Mouse (Mus musculus) ES-E14 (cell line): Measurements from ENCODE around the gene Pde4dip. TPM values are rescaled to one million over a fixed set of nuclear protein-coding genes. Genes with fewer than 3 reads are reported as not detected.

ENCODE experiments used
- DNase-seq: peaks from one replicate; pipeline ENCODE4 v3.0.0-alpha.2; 2013; ENCODE audit warnings: low read depth, low spot score
- H3K27ac ChIP-seq: 2 replicates; pipeline ENCODE4 v1.5.1; 2012; ENCODE audit warnings: low read depth, mild to moderate bottlenecking, low read length, moderate library complexity, mixed read lengths; ENCODE audit not compliant: poor library complexity, insufficient read depth, severe bottlenecking
- H3K36me3 ChIP-seq: 2 replicates; pipeline ENCODE4 v1.6.1; 2012; ENCODE audit warnings: mild to moderate bottlenecking, low read length, moderate library complexity, mixed read lengths; ENCODE audit not compliant: control insufficient read depth, poor library complexity, insufficient read depth, severe bottlenecking
- H3K4me1 ChIP-seq, 2 experiments: fragments of 150-350 bp in 1 of 2; sonication (generic) in 1 of 2; 2 replicates each; pipeline ENCODE4 v1.6.1; 2012; ENCODE audit warnings: low read length in 2 of 2, mild to moderate bottlenecking in 1 of 2, mixed read lengths in 1 of 2; ENCODE audit not compliant: control insufficient read depth in 2 of 2, insufficient read depth in 2 of 2, poor library complexity in 1 of 2
- H3K4me3 ChIP-seq, 2 experiments: fragments of 150-350 bp in 1 of 2; sonication (generic) in 1 of 2; 2 replicates each; pipeline ENCODE4 v1.5.1; 2012; ENCODE audit warnings: low read length in 2 of 2, low read depth in 1 of 2, mild to moderate bottlenecking in 1 of 2, mixed read lengths in 1 of 2; ENCODE audit not compliant: insufficient read depth in 1 of 2, poor library complexity in 1 of 2, severe bottlenecking in 1 of 2
- H3K9ac ChIP-seq: 2 replicates; pipeline ENCODE4 v1.6.1; 2012; ENCODE audit warnings: low read depth, mild to moderate bottlenecking, low read length, mixed read lengths; ENCODE audit not compliant: poor library complexity, insufficient read depth, severe bottlenecking
- H3K9me3 ChIP-seq: fragments of 150-350 bp; sonication (generic); 2 replicates; pipeline ENCODE4 v1.6.1; 2012; ENCODE audit warnings: low read depth, mild to moderate bottlenecking, low read length; ENCODE audit not compliant: control insufficient read depth, insufficient read depth
- CHD2 ChIP-seq: IDR thresholded peaks from 2 replicates; pipeline ENCODE4 v1.6.1; 2014; ENCODE audit warnings: mild to moderate bottlenecking, low read depth, low read length, inconsistent platforms
- HCFC1 ChIP-seq: IDR thresholded peaks from 2 replicates; pipeline ENCODE4 v1.6.1; 2012; ENCODE audit warnings: low read length, inconsistent platforms, borderline replicate concordance; ENCODE audit not compliant: insufficient read depth
- MAFK ChIP-seq: IDR thresholded peaks from 2 replicates; pipeline ENCODE4 v1.6.1; 2014; ENCODE audit warnings: mild to moderate bottlenecking, low read depth, low read length, inconsistent platforms; ENCODE audit not compliant: insufficient read depth
- ZC3H11A ChIP-seq: IDR thresholded peaks from 2 replicates; pipeline ENCODE4 v1.6.1; 2012; ENCODE audit warnings: low read depth, mild to moderate bottlenecking, inconsistent platforms, low read length, borderline replicate concordance
- ZNF384 ChIP-seq: IDR thresholded peaks from 2 replicates; pipeline ENCODE4 v1.6.1; 2012; ENCODE audit warnings: low read depth, low read length, inconsistent platforms
- in situ Hi-C, 2 experiments: fragments of 600-800 bp; cut with MboI; formaldehyde crosslinking; loops; one replicate each; pipeline ENCODE4 v1.15.1; 2025; ENCODE audit warnings: low sequenced_read_pairs in 2 of 2, inconsistent platforms in 1 of 2; ENCODE audit not compliant: unreplicated experiment in 2 of 2
- total RNA-seq: library from RNA; depleted of rRNA; stranded (reverse); fragments of 300-350 nt; gene quantifications from 2 replicates; pipeline ENCODE4 v1.2.3, GENCODE M21; 2012

The Pde4dip gene
- total RNA-seq, 1 experiment, result 12.0 TPM

GRCm38 (mm10) chr3:97866696-97867095, 21.8 kb downstream of the Pde4dip start:
- TF ChIP-seq ZC3H11A, result no peak
- no peak for TF ChIP-seq HCFC1
- Histone ChIP-seq H3K4me1 (peaks cover 0 to 3% of the 10 kb centered on the region in 2 experiments; a peak in 1 of 4 replicates), H3K9me3 (no peaks in the 10 kb centered on the region), H3K9ac (no peak overlapping the region), H3K36me3 (no peaks in the 10 kb centered on the region), H3K27ac (no peak overlapping the region), H3K4me3 (no peak overlapping the region)
- DNase-seq, result no peak
- in situ Hi-C loops, result no loop called here

GRCm38 (mm10) chr3:97860820-97861451, 27.6 kb downstream of the Pde4dip start:
- H3K9ac ChIP-seq, result no peak overlapping the region
- TF ChIP-seq HCFC1, result no peak
- no peak for TF ChIP-seq MAFK
- TF ChIP-seq ZC3H11A, result no peak
- no peak for TF ChIP-seq ZNF384
- no peak for TF ChIP-seq CHD2
- H3K27ac ChIP-seq, result no peak overlapping the region
- H3K9me3 ChIP-seq, result no peaks in the 10 kb centered on the region
- no peaks in the 10 kb centered on the region for H3K4me1 ChIP-seq
- in situ Hi-C loops, result no loop called here
- no peak for DNase-seq
- H3K36me3 ChIP-seq, result no peaks in the 10 kb centered on the region
- H3K4me3 ChIP-seq, result no peak overlapping the region

- H3K9me3 ChIP-seq, result no peaks in the 10 kb centered on the region
Measured at GRCm38 (mm10) chr3:97859400-97859799, 29.1 kb downstream of the Pde4dip start.

GRCm38 (mm10) chr3:97854575-97855384, 33.7 kb downstream of the Pde4dip start:
- H3K27ac ChIP-seq, result no peak overlapping the region
- no peak overlapping the region for H3K4me3 ChIP-seq

More at GRCm38 (mm10) chr3:97859400-97859799, 29.1 kb downstream of the Pde4dip start:
- Histone ChIP-seq H3K4me3 (no peak overlapping the region), H3K27ac (no peak overlapping the region), H3K36me3 (no peaks in the 10 kb centered on the region), H3K9ac (no peak overlapping the region), H3K4me1 (no peaks in the 10 kb centered on the region)
- TF ChIP-seq MAFK (no peak), CHD2 (no peak), ZC3H11A (no peak), HCFC1 (no peak), ZNF384 (no peak)
- in situ Hi-C loops, result no loop called here
- no peak for DNase-seq

More at GRCm38 (mm10) chr3:97854575-97855384, 33.7 kb downstream of the Pde4dip start:
- no peak overlapping the region for H3K9ac ChIP-seq
- no peaks in the 10 kb centered on the region for H3K4me1 ChIP-seq
- in situ Hi-C loops, result no loop called here
- no peak for DNase-seq
- no peaks in the 10 kb centered on the region for H3K9me3 ChIP-seq
- no peak for TF ChIP-seq ZNF384
- no peak for TF ChIP-seq MAFK
- no peak for TF ChIP-seq ZC3H11A
- no peak for TF ChIP-seq CHD2
- TF ChIP-seq HCFC1, result no peak
- H3K36me3 ChIP-seq, result no peaks in the 10 kb centered on the region
